Mouse (Mus musculus) mature B cell (primary cell): ENCODE results near the gene Tst.

ENCODE experiments used
- in situ Hi-C: fragments of 300-500 bp; cut with MboI; formaldehyde crosslinking; loops from 2 replicates; pipeline ENCODE4 v1.14.3; 2019

Gene Tst

GRCm38 (mm10) chr15:78405517-78406211 is at the start of gene Tst:
TSS of gene Tst (minus strand) at chr15:78405907.
- in situ Hi-C loops, result no loop called here

GRCm38 (mm10) chr15:78455168-78455567 is 49.5 kb upstream of the Tst start:
- in situ Hi-C loops, result no loop called here

- in situ Hi-C loops, result no loop called here
Measured at GRCm38 (mm10) chr15:78452929-78453328, 47.2 kb upstream of the Tst start.

GRCm38 (mm10) chr15:78451201-78451600 is 45.5 kb upstream of the Tst start:
- in situ Hi-C loops, result no loop called here

- in situ Hi-C loops, result no loop called here
Measured at GRCm38 (mm10) chr15:78450419-78450768, 44.7 kb upstream of the Tst start.

GRCm38 (mm10) chr15:78449694-78450418 is 44.1 kb upstream of the Tst start:
- in situ Hi-C loops, result loop anchor here (10.0 kb wide), 1 partner anchor 85 kb away; the partner anchor contains the start of gene C1qtnf6

GRCm38 (mm10) chr15:78449131-78449530 is 43.4 kb upstream of the Tst start:
- in situ Hi-C loops, result loop anchor here (10.0 kb wide), 1 partner anchor 86 kb away; the partner anchor contains the start of gene C1qtnf6

GRCm38 (mm10) chr15:78447746-78448535 is 42.2 kb upstream of the Tst start:
- in situ Hi-C loops, result loop anchor here (10.0 kb wide), 1 partner anchor 87 kb away; the partner anchor contains the start of gene C1qtnf6

GRCm38 (mm10) chr15:78447121-78447520 is 41.4 kb upstream of the Tst start:
- in situ Hi-C loops, result loop anchor here (10.0 kb wide), 1 partner anchor 88 kb away; the partner anchor contains the start of gene C1qtnf6

- in situ Hi-C loops, result loop anchor here (10.0 kb wide), 1 partner anchor 91 kb away; the partner anchor contains the start of gene C1qtnf6
Measured at GRCm38 (mm10) chr15:78443857-78444256, 38.1 kb upstream of the Tst start.

GRCm38 (mm10) chr15:78442231-78442630 is 36.5 kb upstream of the Tst start:
- in situ Hi-C loops, result loop anchor here (10.0 kb wide), 1 partner anchor 93 kb away; the partner anchor contains the start of gene C1qtnf6

- in situ Hi-C loops, result no loop called here
Measured at GRCm38 (mm10) chr15:78438973-78439372, 33.3 kb upstream of the Tst start.

- in situ Hi-C loops, result no loop called here
Measured at GRCm38 (mm10) chr15:78438505-78438904, 32.8 kb upstream of the Tst start.

GRCm38 (mm10) chr15:78438018-78438394 is 32.3 kb upstream of the Tst start:
- in situ Hi-C loops, result no loop called here

GRCm38 (mm10) chr15:78437237-78438017 is 31.7 kb upstream of the Tst start:
- in situ Hi-C loops, result no loop called here

- in situ Hi-C loops, result no loop called here
Measured at GRCm38 (mm10) chr15:78436380-78437192, 30.9 kb upstream of the Tst start.

GRCm38 (mm10) chr15:78435681-78436080 is 30.0 kb upstream of the Tst start:
- in situ Hi-C loops, result no loop called here

GRCm38 (mm10) chr15:78434896-78435520 is 29.3 kb upstream of the Tst start:
- in situ Hi-C loops, result no loop called here

GRCm38 (mm10) chr15:78431541-78432121 is 25.9 kb upstream of the Tst start:
- in situ Hi-C loops, result no loop called here

- in situ Hi-C loops, result no loop called here
Measured at GRCm38 (mm10) chr15:78430874-78431273, 25.2 kb upstream of the Tst start.
